Mouse (Mus musculus) cerebellum, postnatal 36 days (tissue): ENCODE measurements around the gene Sohlh2.
"Not testable (repeated sequence)": the region's sequence is repeated elsewhere in the genome, so short reads cannot be mapped to it uniquely, and the experiment has no call there.

Experiments
- DNase-seq, 2 experiments: peaks; one replicate each; pipeline ENCODE4 v3.0.0; 2021 to 2022; ENCODE audit warnings: mixed read lengths in 2 of 2

Sohlh2 gene

GRCm38 (mm10) chr3:55181766-55182165 lies at the start of gene Sohlh2:
Gene Sohlh2 (plus strand): TSS chr3:55182028.
- DNase-seq = no peak

- DNase-seq = no peak
These were observed 44.8 kb upstream of the Sohlh2 start, which contains the start of gene Ccdc169 for GRCm38 (mm10) chr3:55137039-55137438. Gene Ccdc169 (plus strand): TSS chr3:55137339.

- no peak for DNase-seq
These were observed 42.0 kb upstream of the Sohlh2 start for GRCm38 (mm10) chr3:55139837-55140236.

- DNase-seq = no peak
These were observed 40.4 kb upstream of the Sohlh2 start for GRCm38 (mm10) chr3:55141401-55141800.

GRCm38 (mm10) chr3:55144916-55145315 lies 36.9 kb upstream of the Sohlh2 start:
- DNase-seq = no peak

GRCm38 (mm10) chr3:55146441-55146840 lies 35.4 kb upstream of the Sohlh2 start:
- no peak for DNase-seq

- no peak for DNase-seq
These were observed 34.7 kb upstream of the Sohlh2 start for GRCm38 (mm10) chr3:55147156-55147555.

- DNase-seq = no peak
These were observed 33.7 kb upstream of the Sohlh2 start for GRCm38 (mm10) chr3:55148091-55148490.

- DNase-seq = peak; percentile 56 to 60
These were observed 30.0 kb upstream of the Sohlh2 start for GRCm38 (mm10) chr3:55151656-55152433.

GRCm38 (mm10) chr3:55152673-55153334 lies 29.0 kb upstream of the Sohlh2 start:
- DNase-seq = no peak

GRCm38 (mm10) chr3:55154163-55154562 lies 27.7 kb upstream of the Sohlh2 start:
- DNase-seq = no peak

- no peak for DNase-seq
These were observed 24.4 kb upstream of the Sohlh2 start for GRCm38 (mm10) chr3:55157413-55157812.

- no peak for DNase-seq
These were observed 20.7 kb upstream of the Sohlh2 start for GRCm38 (mm10) chr3:55161144-55161543.

GRCm38 (mm10) chr3:55163510-55163909 lies 18.3 kb upstream of the Sohlh2 start:
- DNase-seq = no peak

GRCm38 (mm10) chr3:55172478-55172877 lies 9.3 kb upstream of the Sohlh2 start:
- no peak for DNase-seq

GRCm38 (mm10) chr3:55177271-55177670 lies 4.6 kb upstream of the Sohlh2 start:
- DNase-seq = no peak

GRCm38 (mm10) chr3:55191668-55192067 lies 9.8 kb downstream of the Sohlh2 start:
- no peak for DNase-seq

GRCm38 (mm10) chr3:55193351-55193750 lies 11.5 kb downstream of the Sohlh2 start:
- DNase-seq = no peak

- no peak for DNase-seq
These were observed 13.0 kb downstream of the Sohlh2 start for GRCm38 (mm10) chr3:55194792-55195191.

GRCm38 (mm10) chr3:55195581-55196327 lies 13.9 kb downstream of the Sohlh2 start:
- no peak for DNase-seq

- DNase-seq = no peak
These were observed 14.5 kb downstream of the Sohlh2 start for GRCm38 (mm10) chr3:55196328-55196710.

GRCm38 (mm10) chr3:55203621-55204020 lies 21.8 kb downstream of the Sohlh2 start:
- not testable (repeated sequence) for DNase-seq

GRCm38 (mm10) chr3:55206413-55206812 lies 24.6 kb downstream of the Sohlh2 start:
- DNase-seq = no peak

GRCm38 (mm10) chr3:55207665-55208064 lies 25.8 kb downstream of the Sohlh2 start:
- no peak for DNase-seq
